Mouse (Mus musculus): Measurements from ENCODE around the gene Cmc2. TPM values are rescaled to one million over a fixed set of nuclear protein-coding genes. Genes with fewer than 3 reads are reported as not detected.

Cmc2 gene
- polyA plus RNA-seq, 1 experiment from 2014 or later: 82.7 TPM

GRCm38 (mm10) chr8:116895521-116895920, 25.7 kb downstream of the Cmc2 start:
- ATAC-seq (ENCODE audit: insufficient number of reproducible peaks, low FRiP score, low TSS enrichment, low read depth): no peak
- no peaks in the 10 kb centered on the region for H3K9me3 ChIP-seq (ENCODE audit: control insufficient read depth, low read length)
- no peak overlapping the region for H3K27ac ChIP-seq (replicated peaks; ENCODE audit: low read depth, low read length)
- 92% methylated on average over 6 of the region's 6 CpGs for WGBS
- no peak overlapping the region for H3K4me3 ChIP-seq (ENCODE audit: low read depth, low read length)
- H3K27me3 ChIP-seq (ENCODE audit: control insufficient read depth, insufficient read depth, low read length): no peaks in the 10 kb centered on the region
- peaks cover 5% of the 10 kb centered on the region; the same call in 1 of the 2 replicates for H3K36me3 ChIP-seq (ENCODE audit: control insufficient read depth, insufficient read depth, low read length)
- H3K9ac ChIP-seq (ENCODE audit: low read length): no peak overlapping the region
- no peaks in the 10 kb centered on the region for H3K4me1 ChIP-seq (ENCODE audit: control insufficient read depth, insufficient read depth, low read length)
- no peak overlapping the region for H3K4me2 ChIP-seq (ENCODE audit: low read depth, severe bottlenecking)
- DNase-seq (ENCODE audit: low spot score): no peak

GRCm38 (mm10) chr8:116893938-116894337, 27.3 kb downstream of the Cmc2 start:
- Histone ChIP-seq H3K4me2 (ENCODE audit: low read depth, severe bottlenecking) (no peak overlapping the region), H3K27ac (replicated peaks; ENCODE audit: low read depth, low read length) (no peak overlapping the region), H3K9me3 (ENCODE audit: control insufficient read depth, low read length) (no peaks in the 10 kb centered on the region), H3K27me3 (ENCODE audit: control insufficient read depth, insufficient read depth, low read length) (no peaks in the 10 kb centered on the region), H3K36me3 (ENCODE audit: control insufficient read depth, insufficient read depth, low read length) (peaks cover 5% of the 10 kb centered on the region; the same call in 1 of the 2 replicates), H3K4me1 (ENCODE audit: control insufficient read depth, insufficient read depth, low read length) (no peaks in the 10 kb centered on the region), H3K9ac (ENCODE audit: low read length) (no peak overlapping the region), H3K4me3 (ENCODE audit: low read depth, low read length) (no peak overlapping the region)
- WGBS: 92% methylated on average over 11 of the region's 11 CpGs
- DNase-seq (ENCODE audit: low spot score) (no peak), ATAC-seq (ENCODE audit: insufficient number of reproducible peaks, low FRiP score, low TSS enrichment, low read depth) (no peak)

- Histone ChIP-seq H3K9me3 (ENCODE audit: control insufficient read depth, low read length) (no peaks in the 10 kb centered on the region), H3K4me2 (ENCODE audit: low read depth, severe bottlenecking) (no peak overlapping the region), H3K4me3 (ENCODE audit: low read depth, low read length) (no peak overlapping the region), H3K27me3 (ENCODE audit: control insufficient read depth, insufficient read depth, low read length) (no peaks in the 10 kb centered on the region), H3K4me1 (ENCODE audit: control insufficient read depth, insufficient read depth, low read length) (no peaks in the 10 kb centered on the region), H3K27ac (replicated peaks; ENCODE audit: low read depth, low read length) (no peak overlapping the region), H3K36me3 (ENCODE audit: control insufficient read depth, insufficient read depth, low read length) (peaks cover 5% of the 10 kb centered on the region; the same call in 1 of the 2 replicates), H3K9ac (ENCODE audit: low read length) (no peak overlapping the region)
- ATAC-seq (ENCODE audit: insufficient number of reproducible peaks, low FRiP score, low TSS enrichment, low read depth): no peak
- 86% methylated on average over 9 of the region's 9 CpGs for WGBS
- no peak for DNase-seq (ENCODE audit: low spot score)
Measured at GRCm38 (mm10) chr8:116892636-116893035, 28.6 kb downstream of the Cmc2 start.

- ATAC-seq (ENCODE audit: insufficient number of reproducible peaks, low FRiP score, low TSS enrichment, low read depth) (no peak), DNase-seq (ENCODE audit: low spot score) (no peak)
- 86% methylated on average over 3 of the region's 3 CpGs for WGBS
- Histone ChIP-seq H3K36me3 (ENCODE audit: control insufficient read depth, insufficient read depth, low read length) (peaks cover 5% of the 10 kb centered on the region; the same call in 1 of the 2 replicates), H3K4me1 (ENCODE audit: control insufficient read depth, insufficient read depth, low read length) (no peaks in the 10 kb centered on the region), H3K27me3 (ENCODE audit: control insufficient read depth, insufficient read depth, low read length) (no peaks in the 10 kb centered on the region), H3K4me3 (ENCODE audit: low read depth, low read length) (no peak overlapping the region), H3K9ac (ENCODE audit: low read length) (no peak overlapping the region), H3K27ac (replicated peaks; ENCODE audit: low read depth, low read length) (no peak overlapping the region), H3K9me3 (ENCODE audit: control insufficient read depth, low read length) (no peaks in the 10 kb centered on the region), H3K4me2 (ENCODE audit: low read depth, severe bottlenecking) (no peak overlapping the region)
Measured at GRCm38 (mm10) chr8:116892130-116892529, 29.1 kb downstream of the Cmc2 start.

GRCm38 (mm10) chr8:116891446-116891845, 29.8 kb downstream of the Cmc2 start:
- 91% methylated on average over 5 of the region's 5 CpGs for WGBS
- H3K4me1 ChIP-seq (ENCODE audit: control insufficient read depth, insufficient read depth, low read length): no peaks in the 10 kb centered on the region
- no peak overlapping the region for H3K9ac ChIP-seq (ENCODE audit: low read length)
- no peak overlapping the region for H3K4me2 ChIP-seq (ENCODE audit: low read depth, severe bottlenecking)
- H3K4me3 ChIP-seq (ENCODE audit: low read depth, low read length): no peak overlapping the region
- DNase-seq (ENCODE audit: low spot score) (no peak), ATAC-seq (ENCODE audit: insufficient number of reproducible peaks, low FRiP score, low TSS enrichment, low read depth) (no peak)
- H3K27ac ChIP-seq (replicated peaks; ENCODE audit: low read depth, low read length): no peak overlapping the region
- H3K36me3 ChIP-seq (ENCODE audit: control insufficient read depth, insufficient read depth, low read length): peaks cover 5% of the 10 kb centered on the region; the same call in 1 of the 2 replicates
- no peaks in the 10 kb centered on the region for H3K9me3 ChIP-seq (ENCODE audit: control insufficient read depth, low read length)
- H3K27me3 ChIP-seq (ENCODE audit: control insufficient read depth, insufficient read depth, low read length): no peaks in the 10 kb centered on the region

GRCm38 (mm10) chr8:116887813-116888212, 33.4 kb downstream of the Cmc2 start:
- ATAC-seq (ENCODE audit: insufficient number of reproducible peaks, low FRiP score, low TSS enrichment, low read depth) (no peak), DNase-seq (ENCODE audit: low spot score) (no peak)
- Histone ChIP-seq H3K36me3 (ENCODE audit: control insufficient read depth, insufficient read depth, low read length) (no peaks in the 10 kb centered on the region; the same call in 1 of the 2 replicates), H3K4me1 (ENCODE audit: control insufficient read depth, insufficient read depth, low read length) (no peaks in the 10 kb centered on the region), H3K9ac (ENCODE audit: low read length) (no peak overlapping the region), H3K4me2 (ENCODE audit: low read depth, severe bottlenecking) (no peak overlapping the region), H3K27ac (replicated peaks; ENCODE audit: low read depth, low read length) (no peak overlapping the region), H3K4me3 (ENCODE audit: low read depth, low read length) (no peak overlapping the region), H3K9me3 (ENCODE audit: control insufficient read depth, low read length) (no peaks in the 10 kb centered on the region), H3K27me3 (ENCODE audit: control insufficient read depth, insufficient read depth, low read length) (no peaks in the 10 kb centered on the region)
- 69% methylated on average over 4 of the region's 4 CpGs for WGBS

GRCm38 (mm10) chr8:116881396-116881795, 39.9 kb downstream of the Cmc2 start:
- 91% methylated on average over 8 of the region's 8 CpGs for whole genome bisulfite sequencing
- no peak overlapping the region for H3K4me3 ChIP-seq (ENCODE audit: low read depth, low read length)

GRCm38 (mm10) chr8:116875798-116876450, 45.3 kb downstream of the Cmc2 start:
- Histone ChIP-seq H3K9me3 (ENCODE audit: control insufficient read depth, low read length) (no peaks in the 10 kb centered on the region), H3K27me3 (ENCODE audit: control insufficient read depth, insufficient read depth, low read length) (no peaks in the 10 kb centered on the region), H3K4me1 (ENCODE audit: control insufficient read depth, insufficient read depth, low read length) (no peaks in the 10 kb centered on the region), H3K36me3 (ENCODE audit: control insufficient read depth, insufficient read depth, low read length) (no peaks in the 10 kb centered on the region), H3K9ac (ENCODE audit: low read length) (no peak overlapping the region), H3K4me3 (ENCODE audit: low read depth, low read length) (no peak overlapping the region), H3K4me2 (ENCODE audit: low read depth, severe bottlenecking) (no peak overlapping the region), H3K27ac (replicated peaks; ENCODE audit: low read depth, low read length) (no peak overlapping the region)
- ATAC-seq (ENCODE audit: insufficient number of reproducible peaks, low FRiP score, low TSS enrichment, low read depth) (no peak), DNase-seq (ENCODE audit: low spot score) (no peak)
- 89% methylated on average over 17 of the region's 17 CpGs for WGBS

More at GRCm38 (mm10) chr8:116881396-116881795, 39.9 kb downstream of the Cmc2 start:
- ATAC-seq (ENCODE audit: insufficient number of reproducible peaks, low FRiP score, low TSS enrichment, low read depth): no peak
- Histone ChIP-seq H3K27ac (replicated peaks; ENCODE audit: low read depth, low read length) (no peak overlapping the region), H3K9me3 (ENCODE audit: control insufficient read depth, low read length) (no peaks in the 10 kb centered on the region), H3K36me3 (ENCODE audit: control insufficient read depth, insufficient read depth, low read length) (no peaks in the 10 kb centered on the region; the same call in 1 of the 2 replicates), H3K4me1 (ENCODE audit: control insufficient read depth, insufficient read depth, low read length) (no peaks in the 10 kb centered on the region), H3K4me2 (ENCODE audit: low read depth, severe bottlenecking) (no peak overlapping the region), H3K9ac (ENCODE audit: low read length) (no peak overlapping the region), H3K27me3 (ENCODE audit: control insufficient read depth, insufficient read depth, low read length) (no peaks in the 10 kb centered on the region)
- no peak for DNase-seq (ENCODE audit: low spot score)

- H3K4me3 ChIP-seq (ENCODE audit: low read depth, low read length): no peak overlapping the region
- H3K36me3 ChIP-seq (ENCODE audit: control insufficient read depth, insufficient read depth, low read length): no peaks in the 10 kb centered on the region
- no peak overlapping the region for H3K9ac ChIP-seq (ENCODE audit: low read length)
- H3K9me3 ChIP-seq (ENCODE audit: control insufficient read depth, low read length): no peaks in the 10 kb centered on the region
- no peak overlapping the region for H3K27ac ChIP-seq (replicated peaks; ENCODE audit: low read depth, low read length)
- H3K4me2 ChIP-seq (ENCODE audit: low read depth, severe bottlenecking): no peak overlapping the region
- no peaks in the 10 kb centered on the region for H3K27me3 ChIP-seq (ENCODE audit: control insufficient read depth, insufficient read depth, low read length)
- DNase-seq (ENCODE audit: low spot score) (no peak), ATAC-seq (ENCODE audit: insufficient number of reproducible peaks, low FRiP score, low TSS enrichment, low read depth) (no peak)
- no peaks in the 10 kb centered on the region for H3K4me1 ChIP-seq (ENCODE audit: control insufficient read depth, insufficient read depth, low read length)
- 81% methylated on average over 8 of the region's 8 CpGs for WGBS
Measured at GRCm38 (mm10) chr8:116873986-116874385, 47.3 kb downstream of the Cmc2 start.
